In the genomic region with DNA sequence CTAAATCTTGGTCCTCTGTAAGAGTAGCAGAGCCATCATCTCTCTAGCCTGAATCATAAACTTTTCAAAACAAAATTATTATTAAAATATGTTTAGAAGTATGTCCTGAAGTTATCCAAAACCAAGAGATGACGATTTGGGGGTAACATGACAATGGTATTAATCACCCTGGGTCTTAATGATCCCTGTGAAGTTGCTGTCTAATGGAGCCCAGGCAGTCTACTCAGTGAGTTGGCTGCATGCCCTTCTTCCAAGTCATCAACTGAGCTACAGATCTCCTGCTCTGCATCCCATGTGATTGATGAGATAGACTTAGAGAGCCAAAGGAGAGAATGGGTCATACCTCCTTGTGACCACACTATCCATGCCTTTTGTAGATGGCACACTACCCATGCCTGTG, we compare ENCODE assay signal across 20 mouse cellular contexts.
DNase-seq lines count a peak whose midpoint lies in the region.
"Had no signal": no experiment of that assay in that cellular context is flagged by ENCODE, and none has a peak within 500 bp of the region (broad histone marks: within the 10 kb centered on the region; RNA-seq: fewer than 3 reads in every experiment).

No protein-coding gene starts in this region.

- H3K27me3 ChIP-seq in heart, embryonic 10.5 days (ENCODE audit: insufficient read depth, poor library complexity, severe bottlenecking) = no peaks in the 10 kb centered on the region
- H3K27me3 ChIP-seq: embryonic facial prominence, embryonic 13.5 days; embryonic facial prominence, embryonic 15.5 days; forebrain, embryonic 12.5 days had no signal

- no peak overlapping the region for H3K27ac ChIP-seq in heart, embryonic 10.5 days
- H3K27ac ChIP-seq: embryonic facial prominence, embryonic 13.5 days; embryonic facial prominence, embryonic 15.5 days; forebrain, embryonic 10.5 days; forebrain, embryonic 12.5 days had no signal

- peaks cover 2% of the 10 kb centered on the region; the same call in 1 of the 2 replicates for H3K36me3 ChIP-seq in heart, embryonic 10.5 days
- H3K36me3 ChIP-seq: embryonic facial prominence, embryonic 13.5 days; embryonic facial prominence, embryonic 15.5 days; forebrain, embryonic 10.5 days; forebrain, embryonic 12.5 days had no signal

- peak; percentile 19 for DNase-seq in heart, adult 11 months
- no peak for DNase-seq in heart, embryonic 10.5 days (ENCODE audit: low spot score)
- DNase-seq in 3T3-L1 (ENCODE audit: low read depth, low spot score) (peak; percentile 32), NIH3T3 (ENCODE audit: low read depth) (peak; percentile 56)
- DNase-seq in natural killer cell, adult 2 months (ENCODE audit: low spot score in 2 of 2) = no peak
- DNase-seq: adrenal gland, adult 2 months; adrenal gland, postnatal 10 days; adrenal gland, postnatal 25 days; cerebellum, adult 11 months; cerebellum, adult 18-20 months; cerebellum, adult 8-10 months; cerebellum, adult 9-11 months; cerebellum, postnatal 14 days; cerebellum, postnatal 36 days; embryo, embryonic 11 days had no signal

- no peaks in the 10 kb centered on the region for H3K4me1 ChIP-seq in heart, embryonic 10.5 days
- H3K4me1 ChIP-seq: embryonic facial prominence, embryonic 13.5 days; embryonic facial prominence, embryonic 15.5 days; forebrain, embryonic 10.5 days had no signal

- H3K4me3 ChIP-seq in heart, embryonic 10.5 days = no peak overlapping the region
- H3K4me3 ChIP-seq: embryonic facial prominence, embryonic 13.5 days; embryonic facial prominence, embryonic 15.5 days; erythroblast, embryonic 14.5 days; forebrain, embryonic 10.5 days; forebrain, embryonic 12.5 days had no signal

- H3K9me3 ChIP-seq in heart, embryonic 10.5 days = peaks cover 3% of the 10 kb centered on the region; the same call in 1 of the 2 replicates
- H3K9me3 ChIP-seq: embryonic facial prominence, embryonic 15.5 days had no signal

- WGBS in heart, embryonic 10.5 days = 69% methylated on average over 1 of the region's 1 CpGs

Comparison
In these comparisons a context has a peak if more than half of its experiments do, and no peak if none do; other contexts are left out.
1. DNase-seq: peak in heart, adult 11 months (single experiment), 3T3-L1 (single experiment) and NIH3T3 (single experiment); none in heart, embryonic 10.5 days (single experiment) and natural killer cell, adult 2 months (0 of 2).